Mouse (Mus musculus): Measurements from ENCODE around the gene Furin. TPM values are rescaled to one million over a fixed set of nuclear protein-coding genes. Genes with fewer than 3 reads are reported as not detected.
A peak's percentile ranks its signal among the peaks of the same experiment; 100 is the strongest.

Gene Furin
- 26.5 and 42.6 TPM in 2 replicates for total RNA-seq (2014; rRNA removed)
- polyA plus RNA-seq (2012; rRNA removed), result 152 and 163 TPM in 2 replicates

GRCm38 (mm10) chr7:80405188-80405695 is at the start of gene Furin:
Furin (minus strand) TSS chr7:80405436.
- H3K9ac ChIP-seq (ENCODE audit: low read depth, low read length), result no peak within 1 kb of the TSS
- H3K79me2 ChIP-seq (ENCODE audit: control insufficient read depth, insufficient read depth, low read length), result peaks cover 8% of the 10 kb centered on the region; the same call in 1 of the 2 replicates
- no peaks in the 10 kb centered on the region for H3K27me3 ChIP-seq (ENCODE audit: control insufficient read depth, insufficient read depth, low read length)
- DNase-seq (ENCODE audit: extremely low read depth, low read depth, low spot score), result no peak
- H3K27ac ChIP-seq (replicated peaks; ENCODE audit: insufficient read depth, low read depth, low read length), result peak within 1 kb of the TSS; percentile 11; the same call in 1 of the 2 replicates
- H3K36me3 ChIP-seq (ENCODE audit: control insufficient read depth, insufficient read depth, low read length), result no peaks in the 10 kb centered on the region
- H3K4me3 ChIP-seq (ENCODE audit: insufficient read depth, low read depth, low read length), result no peak within 1 kb of the TSS
- H3K4me1 ChIP-seq (ENCODE audit: control insufficient read depth, insufficient read depth, low read length), result peaks cover 3% of the 10 kb centered on the region; the same call in 1 of the 2 replicates
- WGBS, result 44% methylated on average over 9 of the region's 9 CpGs
- TF ChIP-seq CTCF (IDR thresholded peaks at IDR 0.05; ENCODE audit: low read depth, low read length) (no peak), POLR2A (IDR thresholded peaks at IDR 0.05; ENCODE audit: extremely low read depth, insufficient read depth, low read length) (no peak)

- no peak overlapping the region for H3K27ac ChIP-seq (replicated peaks; ENCODE audit: insufficient read depth, low read depth, low read length)
- H3K4me1 ChIP-seq (ENCODE audit: control insufficient read depth, insufficient read depth, low read length), result peaks cover 35% of the 10 kb centered on the region
- no peaks in the 10 kb centered on the region for H3K36me3 ChIP-seq (ENCODE audit: control insufficient read depth, insufficient read depth, low read length)
- no peaks in the 10 kb centered on the region for H3K79me2 ChIP-seq (ENCODE audit: control insufficient read depth, insufficient read depth, low read length)
- WGBS, result 84% methylated on average over 2 of the region's 2 CpGs
- H3K4me3 ChIP-seq (ENCODE audit: insufficient read depth, low read depth, low read length), result no peak overlapping the region
- H3K9ac ChIP-seq (ENCODE audit: low read depth, low read length), result no peak overlapping the region
- TF ChIP-seq POLR2A (IDR thresholded peaks at IDR 0.05; ENCODE audit: extremely low read depth, insufficient read depth, low read length) (no peak), CTCF (IDR thresholded peaks at IDR 0.05; ENCODE audit: low read depth, low read length) (no peak)
- no peak for DNase-seq (ENCODE audit: extremely low read depth, low read depth, low spot score)
- H3K27me3 ChIP-seq (ENCODE audit: control insufficient read depth, insufficient read depth, low read length), result no peaks in the 10 kb centered on the region
These were observed 49.5 kb upstream of the Furin start for GRCm38 (mm10) chr7:80454786-80455185.

- H3K79me2 ChIP-seq (ENCODE audit: control insufficient read depth, insufficient read depth, low read length), result no peaks in the 10 kb centered on the region
- H3K4me3 ChIP-seq (ENCODE audit: insufficient read depth, low read depth, low read length), result no peak overlapping the region
- H3K36me3 ChIP-seq (ENCODE audit: control insufficient read depth, insufficient read depth, low read length), result no peaks in the 10 kb centered on the region
- TF ChIP-seq CTCF (IDR thresholded peaks at IDR 0.05; ENCODE audit: low read depth, low read length) (no peak), POLR2A (IDR thresholded peaks at IDR 0.05; ENCODE audit: extremely low read depth, insufficient read depth, low read length) (no peak)
- H3K27ac ChIP-seq (replicated peaks; ENCODE audit: insufficient read depth, low read depth, low read length), result no peak overlapping the region; the same call in 1 of the 2 replicates
- H3K9ac ChIP-seq (ENCODE audit: low read depth, low read length), result no peak overlapping the region
- no peak for DNase-seq (ENCODE audit: extremely low read depth, low read depth, low spot score)
- 92% methylated on average over 5 of the region's 5 CpGs for WGBS
- H3K27me3 ChIP-seq (ENCODE audit: control insufficient read depth, insufficient read depth, low read length), result no peaks in the 10 kb centered on the region
- H3K4me1 ChIP-seq (ENCODE audit: control insufficient read depth, insufficient read depth, low read length), result peaks cover 34% of the 10 kb centered on the region
These were observed 48.8 kb upstream of the Furin start for GRCm38 (mm10) chr7:80453997-80454396.

- no peak for TF ChIP-seq POLR2A (IDR thresholded peaks at IDR 0.05; ENCODE audit: extremely low read depth, insufficient read depth, low read length)
- DNase-seq (ENCODE audit: extremely low read depth, low read depth, low spot score), result peak; percentile 84
- H3K4me1 ChIP-seq (ENCODE audit: control insufficient read depth, insufficient read depth, low read length), result peaks cover 33% of the 10 kb centered on the region
These were observed 47.9 kb upstream of the Furin start for GRCm38 (mm10) chr7:80453121-80453520.

GRCm38 (mm10) chr7:80452241-80452640 is 47.0 kb upstream of the Furin start:
- Histone ChIP-seq H3K4me3 (ENCODE audit: insufficient read depth, low read depth, low read length) (no peak overlapping the region), H3K9ac (ENCODE audit: low read depth, low read length) (peak overlapping the region; percentile 56), H3K36me3 (ENCODE audit: control insufficient read depth, insufficient read depth, low read length) (no peaks in the 10 kb centered on the region), H3K27me3 (ENCODE audit: control insufficient read depth, insufficient read depth, low read length) (no peaks in the 10 kb centered on the region), H3K27ac (replicated peaks; ENCODE audit: insufficient read depth, low read depth, low read length) (peak overlapping the region; percentile 91), H3K79me2 (ENCODE audit: control insufficient read depth, insufficient read depth, low read length) (no peaks in the 10 kb centered on the region), H3K4me1 (ENCODE audit: control insufficient read depth, insufficient read depth, low read length) (peaks cover 27% of the 10 kb centered on the region)
- DNase-seq (ENCODE audit: extremely low read depth, low read depth, low spot score), result no peak
- no peak for TF ChIP-seq CTCF (IDR thresholded peaks at IDR 0.05; ENCODE audit: low read depth, low read length)
- TF ChIP-seq POLR2A (IDR thresholded peaks at IDR 0.05; ENCODE audit: extremely low read depth, insufficient read depth, low read length), result no peak
- 53% methylated on average over 5 of the region's 5 CpGs for WGBS

More at GRCm38 (mm10) chr7:80453121-80453520, 47.9 kb upstream of the Furin start:
- Histone ChIP-seq H3K36me3 (ENCODE audit: control insufficient read depth, insufficient read depth, low read length) (no peaks in the 10 kb centered on the region), H3K79me2 (ENCODE audit: control insufficient read depth, insufficient read depth, low read length) (no peaks in the 10 kb centered on the region), H3K9ac (ENCODE audit: low read depth, low read length) (no peak overlapping the region), H3K4me3 (ENCODE audit: insufficient read depth, low read depth, low read length) (no peak overlapping the region), H3K27ac (replicated peaks; ENCODE audit: insufficient read depth, low read depth, low read length) (peak overlapping the region; percentile 91), H3K27me3 (ENCODE audit: control insufficient read depth, insufficient read depth, low read length) (no peaks in the 10 kb centered on the region)
- WGBS, result 38% methylated on average over 3 of the region's 3 CpGs

- Histone ChIP-seq H3K27me3 (ENCODE audit: control insufficient read depth, insufficient read depth, low read length) (no peaks in the 10 kb centered on the region), H3K9ac (ENCODE audit: low read depth, low read length) (peak overlapping the region; percentile 57), H3K27ac (replicated peaks; ENCODE audit: insufficient read depth, low read depth, low read length) (peak overlapping the region; percentile 96), H3K36me3 (ENCODE audit: control insufficient read depth, insufficient read depth, low read length) (no peaks in the 10 kb centered on the region), H3K4me3 (ENCODE audit: insufficient read depth, low read depth, low read length) (no peak overlapping the region), H3K4me1 (ENCODE audit: control insufficient read depth, insufficient read depth, low read length) (peaks cover 27% of the 10 kb centered on the region), H3K79me2 (ENCODE audit: control insufficient read depth, insufficient read depth, low read length) (no peaks in the 10 kb centered on the region)
- no peak for TF ChIP-seq POLR2A (IDR thresholded peaks at IDR 0.05; ENCODE audit: extremely low read depth, insufficient read depth, low read length)
- no peak for TF ChIP-seq CTCF (IDR thresholded peaks at IDR 0.05; ENCODE audit: low read depth, low read length)
- 22% methylated on average over 3 of the region's 3 CpGs for WGBS
- peak; percentile 99 for DNase-seq (ENCODE audit: extremely low read depth, low read depth, low spot score)
These were observed 46.5 kb upstream of the Furin start for GRCm38 (mm10) chr7:80451550-80452232.

Measured in liver, adult 2 months (tissue).